Mouse (Mus musculus): Measurements from ENCODE around the gene Bcas2.

- TF ChIP-seq POLR2A (IDR thresholded peaks at IDR 0.05; ENCODE audit: insufficient read depth, low read length), result no peak
- no peak for TF ChIP-seq EP300 (IDR thresholded peaks at IDR 0.05; ENCODE audit: insufficient read depth, low read depth, low read length)
- no peak for TF ChIP-seq CTCF (IDR thresholded peaks at IDR 0.05; ENCODE audit: low read depth, low read length)
Observed at GRCm38 (mm10) chr3:103172615-103173014, 1.2 kb downstream of the Bcas2 start.

All from ES-Bruce4 (cell line).